Mouse (Mus musculus): ENCODE measurements around the gene Bgn. TPM values are rescaled to one million over a fixed set of nuclear protein-coding genes. Genes with fewer than 3 reads are reported as not detected.

The Bgn gene
- polyA plus RNA-seq (2014; fragmentation: Illumina TruSeq; extraction: RNeasy Lipid Tissue Mini Kit (QIAGEN cat#74804); ENCODE audit: low read depth, low replicate concordance): 29.6 TPM

DNA sequence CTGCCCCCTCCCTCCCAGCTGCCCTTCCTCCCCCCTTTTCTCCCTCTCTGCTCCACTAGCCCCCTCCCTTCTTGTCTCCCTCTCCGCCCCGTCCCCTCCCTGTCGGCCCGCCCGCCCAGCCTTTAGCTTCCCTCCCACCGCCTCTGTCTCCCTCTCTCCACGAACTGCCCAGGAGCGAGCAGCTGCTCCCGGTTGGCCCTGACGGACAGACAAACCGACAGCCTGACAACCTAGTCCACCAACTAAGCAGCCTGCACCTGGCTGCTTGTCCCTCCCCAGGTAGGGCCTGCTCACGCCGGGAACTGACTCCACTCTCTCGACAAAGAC lies at the start of gene Bgn:
Gene Bgn (plus strand): TSS at position 119 of the 327 bp plus-strand sequence.

DNA sequence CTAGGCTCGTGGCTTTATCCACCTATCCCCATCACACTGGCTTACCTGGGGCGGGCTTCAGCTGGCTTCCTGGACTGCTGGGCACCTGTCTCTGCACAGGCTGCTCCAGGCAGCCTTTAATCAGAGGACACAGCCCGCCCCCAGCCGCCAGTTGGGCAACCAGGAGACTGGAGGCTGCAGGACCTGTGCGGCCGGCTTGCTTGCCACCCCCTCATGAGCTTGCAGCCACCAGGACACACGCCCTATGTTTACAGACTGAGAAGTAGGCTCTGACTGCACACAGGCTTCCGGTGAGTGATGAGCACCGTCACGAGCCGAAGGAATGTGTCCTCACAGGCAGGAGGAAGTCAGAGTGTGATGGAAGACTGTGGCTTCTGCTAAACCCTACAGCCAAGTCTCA lies 48.1 kb upstream of the Bgn start, which contains the start of gene Trex2:
Gene Trex2 (minus strand): TSS at position 93 of the 400 bp plus-strand sequence.

DNA sequence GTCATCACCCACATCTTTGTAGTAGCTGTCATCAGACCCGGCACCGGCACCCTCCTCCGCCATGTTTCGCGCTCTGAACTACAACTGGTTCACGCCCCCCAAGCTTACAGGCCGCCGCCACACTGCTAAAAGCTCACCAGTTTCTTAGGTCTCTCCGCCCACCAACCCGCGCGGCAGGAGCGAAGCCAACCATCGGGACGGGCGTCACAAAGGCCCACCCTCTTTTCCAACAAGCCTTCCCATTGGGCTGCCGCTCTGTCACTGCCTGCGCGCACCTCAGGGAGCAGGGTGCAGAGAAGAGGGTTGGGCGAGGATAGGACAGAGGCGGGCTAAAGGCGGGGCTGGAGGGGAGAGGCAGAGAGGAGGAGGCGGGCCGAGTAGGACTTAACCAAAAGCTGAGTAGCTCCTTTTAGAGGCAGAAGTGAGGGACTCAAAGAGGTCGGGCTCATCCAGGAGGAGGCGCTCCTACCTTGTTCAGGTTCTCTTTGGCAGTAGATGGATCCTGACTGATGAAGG lies 24.5 kb upstream of the Bgn start, which contains the start of gene Haus7:
Gene Haus7 (minus strand): TSS at position 168 of the 516 bp plus-strand sequence.

Other genes starting within 250 kb of the Bgn start
- 12.6 TPM for gene Xlr4c, start 240.5 kb upstream of the Bgn start, polyA plus RNA-seq (2014; fragmentation: Illumina TruSeq; extraction: RNeasy Lipid Tissue Mini Kit (QIAGEN cat#74804); ENCODE audit: low read depth, low replicate concordance)
- gene Xlr3c, start 218.2 kb upstream of the Bgn start, polyA plus RNA-seq (2014; fragmentation: Illumina TruSeq; extraction: RNeasy Lipid Tissue Mini Kit (QIAGEN cat#74804); ENCODE audit: low read depth, low replicate concordance): 7.0 TPM
- gene Xlr5a, start 190.6 kb upstream of the Bgn start, polyA plus RNA-seq (2014; fragmentation: Illumina TruSeq; extraction: RNeasy Lipid Tissue Mini Kit (QIAGEN cat#74804); ENCODE audit: low read depth, low replicate concordance): 10.8 TPM
- 11.1 TPM for gene Xlr5c, start 190.6 kb upstream of the Bgn start, polyA plus RNA-seq (2014; fragmentation: Illumina TruSeq; extraction: RNeasy Lipid Tissue Mini Kit (QIAGEN cat#74804); ENCODE audit: low read depth, low replicate concordance)
- gene Gm45015, start 146.8 kb upstream of the Bgn start, polyA plus RNA-seq (2014; fragmentation: Illumina TruSeq; extraction: RNeasy Lipid Tissue Mini Kit (QIAGEN cat#74804); ENCODE audit: low read depth, low replicate concordance): not detected
- gene Zfp275, start 141.0 kb upstream of the Bgn start, polyA plus RNA-seq (2014; fragmentation: Illumina TruSeq; extraction: RNeasy Lipid Tissue Mini Kit (QIAGEN cat#74804); ENCODE audit: low read depth, low replicate concordance): 12.5 TPM
- 0.17 TPM for gene Gm18336, start 84.9 kb upstream of the Bgn start, polyA plus RNA-seq (2014; fragmentation: Illumina TruSeq; extraction: RNeasy Lipid Tissue Mini Kit (QIAGEN cat#74804); ENCODE audit: low read depth, low replicate concordance)
- gene Zfp92, start 72.5 kb upstream of the Bgn start, polyA plus RNA-seq (2014; fragmentation: Illumina TruSeq; extraction: RNeasy Lipid Tissue Mini Kit (QIAGEN cat#74804); ENCODE audit: low read depth, low replicate concordance): 0.18 TPM
- gene Trex2, start 48.3 kb upstream of the Bgn start, polyA plus RNA-seq (2014; fragmentation: Illumina TruSeq; extraction: RNeasy Lipid Tissue Mini Kit (QIAGEN cat#74804); ENCODE audit: low read depth, low replicate concordance): not detected
- 20.2 TPM for gene Haus7, start 24.6 kb upstream of the Bgn start, polyA plus RNA-seq (2014; fragmentation: Illumina TruSeq; extraction: RNeasy Lipid Tissue Mini Kit (QIAGEN cat#74804); ENCODE audit: low read depth, low replicate concordance)
- gene Atp2b3, start 19.5 kb downstream of the Bgn start, polyA plus RNA-seq (2014; fragmentation: Illumina TruSeq; extraction: RNeasy Lipid Tissue Mini Kit (QIAGEN cat#74804); ENCODE audit: low read depth, low replicate concordance): 0.60 TPM
- gene Dusp9, start 155.8 kb downstream of the Bgn start, polyA plus RNA-seq (2014; fragmentation: Illumina TruSeq; extraction: RNeasy Lipid Tissue Mini Kit (QIAGEN cat#74804); ENCODE audit: low read depth, low replicate concordance): 0.17 TPM
- gene Pnck, start 176.5 kb downstream of the Bgn start, polyA plus RNA-seq (2014; fragmentation: Illumina TruSeq; extraction: RNeasy Lipid Tissue Mini Kit (QIAGEN cat#74804); ENCODE audit: low read depth, low replicate concordance): not detected
- 3.2 TPM for gene Slc6a8, start 189.5 kb downstream of the Bgn start, polyA plus RNA-seq (2014; fragmentation: Illumina TruSeq; extraction: RNeasy Lipid Tissue Mini Kit (QIAGEN cat#74804); ENCODE audit: low read depth, low replicate concordance)
- 26.6 TPM for gene Bcap31, start 232.6 kb downstream of the Bgn start, polyA plus RNA-seq (2014; fragmentation: Illumina TruSeq; extraction: RNeasy Lipid Tissue Mini Kit (QIAGEN cat#74804); ENCODE audit: low read depth, low replicate concordance)
- gene Abcd1, start 233.0 kb downstream of the Bgn start, polyA plus RNA-seq (2014; fragmentation: Illumina TruSeq; extraction: RNeasy Lipid Tissue Mini Kit (QIAGEN cat#74804); ENCODE audit: low read depth, low replicate concordance): 1.8 TPM

All from testis, adult 10 weeks (tissue).